Mouse (Mus musculus): ENCODE measurements around the gene Adh7. TPM values are rescaled to one million over a fixed set of nuclear protein-coding genes. Genes with fewer than 3 reads are reported as not detected.

Gene Adh7
- polyA plus RNA-seq, 1 experiment from 2014 or later, result 31.3 TPM

DNA sequence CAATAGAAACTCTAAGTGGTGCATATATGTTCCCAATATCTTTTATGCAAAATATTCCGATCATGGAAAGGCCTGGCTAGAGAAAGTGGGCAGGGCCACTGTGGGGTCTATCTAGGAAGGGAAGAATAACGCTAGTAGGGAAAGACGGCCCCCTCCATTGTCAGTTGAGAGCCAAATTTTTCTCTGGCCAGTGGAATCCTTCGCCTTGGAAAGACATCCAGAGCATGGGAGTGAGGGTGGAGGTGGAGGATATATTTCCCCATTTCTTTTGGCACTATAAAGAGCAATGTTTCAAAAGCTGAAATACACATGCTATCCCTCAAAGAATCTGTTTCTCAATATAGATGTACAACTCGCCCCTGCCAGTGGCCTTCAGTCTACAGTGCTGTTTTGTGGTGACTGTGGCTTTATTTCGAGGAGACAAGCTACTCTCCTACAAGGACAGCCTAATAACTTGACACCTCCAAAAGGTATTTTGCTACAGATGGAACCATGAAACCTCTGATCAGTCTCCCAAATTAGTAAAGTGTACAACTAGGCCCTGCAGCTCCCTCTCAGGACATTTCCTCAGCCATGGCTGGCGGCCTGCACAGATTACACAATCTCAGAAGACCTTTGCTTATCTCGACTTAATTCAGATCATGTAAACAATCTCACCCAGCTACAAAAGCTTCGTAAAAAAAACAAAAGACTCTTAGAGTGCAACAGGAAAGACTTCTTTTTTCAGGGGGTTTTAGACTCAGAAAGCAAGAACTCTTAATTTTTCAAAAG is 38.4 kb downstream of the Adh7 start:
- H3K36me3 ChIP-seq (ENCODE audit: control insufficient read depth, insufficient read depth, low read length), result no peaks in the 10 kb centered on the region
- no peaks in the 10 kb centered on the region for H3K27me3 ChIP-seq (ENCODE audit: control insufficient read depth, insufficient read depth, low read length)
- H3K9ac ChIP-seq (ENCODE audit: low read length), result no peak overlapping the region
- no peak for DNase-seq (ENCODE audit: low spot score)
- no peak overlapping the region for H3K4me3 ChIP-seq (ENCODE audit: low read depth, low read length)
- no peaks in the 10 kb centered on the region for H3K9me3 ChIP-seq (ENCODE audit: control insufficient read depth, low read length)
- peak overlapping the region; percentile 20; the same call in 1 of the 2 replicates for H3K27ac ChIP-seq (replicated peaks)
- 50% methylated on average over 9 of the region's 9 CpGs for WGBS
- H3K4me1 ChIP-seq (replicated peaks; ENCODE audit: control insufficient read depth, insufficient read depth), result no peaks in the 10 kb centered on the region
- ATAC-seq (ENCODE audit: low FRiP score, low TSS enrichment), result peak; percentile 68
- no peak overlapping the region for H3K4me2 ChIP-seq (replicated peaks; ENCODE audit: low read depth)
- no peak for TF ChIP-seq CTCF (IDR thresholded peaks at IDR 0.05; ENCODE audit: low read depth)
- TF ChIP-seq EP300 (optimal IDR thresholded peaks at IDR 0.05), result no peak

DNA sequence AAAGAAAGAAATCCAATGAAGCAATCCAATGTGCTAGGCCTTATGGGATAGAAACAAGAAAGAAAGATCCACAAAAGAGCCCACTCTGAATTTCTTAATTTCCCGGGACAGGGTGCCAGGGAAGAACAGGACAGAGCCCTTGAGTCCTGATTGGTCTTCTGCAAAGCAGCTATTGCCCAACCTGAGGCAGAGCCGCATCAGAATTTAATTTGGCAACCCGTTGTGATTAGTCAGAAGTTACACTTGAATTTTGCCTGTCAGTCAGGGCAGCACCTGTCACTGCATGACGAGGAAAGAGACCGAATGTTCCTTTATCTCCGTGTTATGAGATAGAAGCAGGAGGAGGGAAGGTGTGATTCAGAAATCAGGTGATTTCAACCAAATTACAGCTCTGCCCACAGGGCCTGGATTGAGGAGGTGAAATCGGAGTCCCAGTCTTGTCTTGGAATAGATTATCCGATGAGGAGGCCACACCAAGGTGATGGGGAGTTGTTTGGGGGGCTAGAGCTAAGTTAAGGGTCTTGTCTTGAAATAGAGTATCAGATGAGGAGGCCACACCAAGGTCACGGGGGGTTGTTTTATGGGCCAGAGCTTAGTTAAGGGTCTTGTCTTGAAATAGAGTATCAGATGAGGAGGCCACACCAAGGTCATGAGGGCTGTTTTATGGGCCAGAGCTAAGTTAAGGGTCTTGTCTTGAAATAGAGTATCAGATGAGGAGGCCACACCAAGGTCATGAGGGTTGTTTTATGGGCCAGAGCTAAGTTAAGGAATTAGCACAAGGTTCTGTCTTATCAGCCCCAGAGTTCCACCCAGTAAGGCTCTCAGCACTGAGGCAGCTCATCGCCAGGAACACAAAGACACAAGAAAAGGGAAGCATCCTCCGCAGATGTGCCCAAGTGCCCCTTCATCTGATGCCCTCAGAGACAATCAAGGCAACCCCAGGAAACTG is 43.4 kb downstream of the Adh7 start, which contains the start of gene Adh1:
Gene Adh1, plus strand, starts transcription at position 271 of the 949 bp plus-strand sequence.
- Histone ChIP-seq H3K9me3 (ENCODE audit: control insufficient read depth, low read length) (no peaks in the 10 kb centered on the region), H3K36me3 (ENCODE audit: control insufficient read depth, insufficient read depth, low read length) (no peaks in the 10 kb centered on the region), H3K27me3 (ENCODE audit: control insufficient read depth, insufficient read depth, low read length) (no peaks in the 10 kb centered on the region), H3K4me2 (replicated peaks; ENCODE audit: low read depth) (no peak within 1 kb of the TSS), H3K9ac (ENCODE audit: low read length) (no peak within 1 kb of the TSS), H3K27ac (replicated peaks) (no peak within 1 kb of the TSS), H3K4me3 (ENCODE audit: low read depth, low read length) (no peak within 1 kb of the TSS), H3K4me1 (replicated peaks; ENCODE audit: control insufficient read depth, insufficient read depth) (no peaks in the 10 kb centered on the region)
- ATAC-seq (ENCODE audit: low FRiP score, low TSS enrichment), result no peak
- DNase-seq (ENCODE audit: low spot score), result no peak
- 82% methylated on average over 11 of the region's 11 CpGs for WGBS
- no peak for TF ChIP-seq CTCF (IDR thresholded peaks at IDR 0.05; ENCODE audit: low read depth)
- TF ChIP-seq EP300 (optimal IDR thresholded peaks at IDR 0.05), result no peak

DNA sequence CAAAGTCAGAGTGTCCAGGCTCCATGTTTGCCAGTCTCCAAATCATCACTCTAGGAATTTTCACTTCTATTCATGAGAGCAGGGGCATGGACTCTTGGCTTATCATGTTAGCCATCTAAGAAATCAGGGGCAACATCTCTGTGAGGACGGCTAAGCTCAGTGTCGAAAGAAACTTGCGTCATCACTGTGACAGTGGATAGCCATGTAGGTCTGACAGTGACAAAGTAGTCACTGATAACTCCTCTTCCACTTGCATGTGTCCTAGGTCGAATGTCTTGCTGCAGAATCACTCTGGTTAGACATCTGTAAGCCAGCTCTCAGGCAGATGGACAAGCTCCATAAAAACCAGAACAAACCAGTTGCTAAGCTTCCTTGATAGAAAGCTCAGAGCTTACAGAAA is 45.0 kb downstream of the Adh7 start:
- DNase-seq (ENCODE audit: low spot score) (no peak), ATAC-seq (ENCODE audit: low FRiP score, low TSS enrichment) (no peak)
- 41% methylated on average over 4 of the region's 4 CpGs for WGBS
- Histone ChIP-seq H3K4me1 (replicated peaks; ENCODE audit: control insufficient read depth, insufficient read depth) (no peaks in the 10 kb centered on the region), H3K36me3 (ENCODE audit: control insufficient read depth, insufficient read depth, low read length) (no peaks in the 10 kb centered on the region), H3K4me3 (ENCODE audit: low read depth, low read length) (no peak overlapping the region), H3K27me3 (ENCODE audit: control insufficient read depth, insufficient read depth, low read length) (no peaks in the 10 kb centered on the region), H3K9me3 (ENCODE audit: control insufficient read depth, low read length) (no peaks in the 10 kb centered on the region), H3K9ac (ENCODE audit: low read length) (no peak overlapping the region), H3K4me2 (replicated peaks; ENCODE audit: low read depth) (no peak overlapping the region), H3K27ac (replicated peaks) (no peak overlapping the region)
- TF ChIP-seq EP300 (optimal IDR thresholded peaks at IDR 0.05) (no peak), CTCF (IDR thresholded peaks at IDR 0.05; ENCODE audit: low read depth) (no peak)

DNA sequence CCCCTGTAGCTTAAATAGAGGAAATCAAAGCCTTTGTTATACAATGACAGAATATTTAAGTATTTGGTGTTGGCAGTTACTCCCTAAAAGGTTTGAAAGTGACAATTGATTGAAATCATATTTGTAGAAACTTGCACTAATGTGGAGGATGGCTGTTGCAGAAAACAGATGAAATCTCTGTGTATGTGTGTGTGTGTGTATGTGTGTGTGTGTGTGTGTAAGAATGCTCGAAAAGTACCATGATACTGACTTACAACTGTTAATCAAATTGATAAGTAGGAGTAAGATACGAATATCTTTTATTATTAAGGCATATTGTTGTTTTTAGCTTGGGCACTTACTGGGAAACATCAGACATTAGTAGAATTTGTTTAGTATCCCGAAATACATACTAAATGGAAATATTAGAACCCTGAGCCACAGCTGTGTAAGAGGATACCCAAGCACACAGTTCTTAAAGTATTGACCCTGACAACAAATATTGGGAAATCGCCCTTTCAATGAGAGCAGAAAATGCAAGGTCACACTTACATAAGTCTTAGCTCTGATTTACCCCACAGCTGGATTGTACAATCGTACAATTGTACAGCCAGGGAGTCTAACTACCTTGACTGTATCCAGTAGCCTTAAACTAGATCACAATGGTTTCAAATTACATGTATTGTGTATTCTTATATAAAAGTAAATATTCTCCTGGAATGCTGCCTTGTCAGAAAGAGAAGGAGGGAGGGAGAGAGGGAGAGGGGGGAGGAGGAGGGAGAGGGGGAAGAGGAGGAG is 45.8 kb downstream of the Adh7 start:
- Histone ChIP-seq H3K9ac (ENCODE audit: low read length) (no peak overlapping the region), H3K27ac (replicated peaks) (no peak overlapping the region), H3K4me3 (ENCODE audit: low read depth, low read length) (no peak overlapping the region), H3K27me3 (ENCODE audit: control insufficient read depth, insufficient read depth, low read length) (no peaks in the 10 kb centered on the region), H3K36me3 (ENCODE audit: control insufficient read depth, insufficient read depth, low read length) (no peaks in the 10 kb centered on the region), H3K4me1 (replicated peaks; ENCODE audit: control insufficient read depth, insufficient read depth) (no peaks in the 10 kb centered on the region), H3K9me3 (ENCODE audit: control insufficient read depth, low read length) (no peaks in the 10 kb centered on the region), H3K4me2 (replicated peaks; ENCODE audit: low read depth) (no peak overlapping the region)
- TF ChIP-seq CTCF (IDR thresholded peaks at IDR 0.05; ENCODE audit: low read depth) (no peak), EP300 (optimal IDR thresholded peaks at IDR 0.05) (no peak)
- ATAC-seq (ENCODE audit: low FRiP score, low TSS enrichment) (peak; percentile 83), DNase-seq (ENCODE audit: low spot score) (no peak)
- 51% methylated on average over 5 of the region's 5 CpGs for WGBS

DNA sequence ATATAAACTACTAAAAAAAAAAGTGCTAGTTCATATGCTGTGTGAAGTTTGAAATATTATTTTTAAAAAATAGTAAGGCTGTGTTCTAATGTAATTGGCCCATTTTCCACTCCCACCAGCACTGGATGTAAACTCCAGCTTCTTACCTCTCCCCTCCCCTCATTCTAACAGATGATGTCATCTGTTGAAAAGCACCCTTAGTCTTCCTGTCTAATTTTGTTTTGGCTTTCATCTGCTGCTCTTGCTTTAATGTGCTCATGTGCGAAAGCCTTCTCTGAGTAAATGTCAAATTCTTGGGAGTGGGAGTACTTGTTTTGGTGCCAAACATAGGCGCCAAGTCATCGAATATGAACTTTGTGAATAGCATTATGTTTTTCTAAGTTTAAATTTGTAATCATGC is 47.1 kb downstream of the Adh7 start:
- ATAC-seq (ENCODE audit: low FRiP score, low TSS enrichment) (no peak), DNase-seq (ENCODE audit: low spot score) (no peak)
- Histone ChIP-seq H3K27me3 (ENCODE audit: control insufficient read depth, insufficient read depth, low read length) (no peaks in the 10 kb centered on the region), H3K4me1 (replicated peaks; ENCODE audit: control insufficient read depth, insufficient read depth) (no peaks in the 10 kb centered on the region), H3K4me2 (replicated peaks; ENCODE audit: low read depth) (no peak overlapping the region), H3K36me3 (ENCODE audit: control insufficient read depth, insufficient read depth, low read length) (no peaks in the 10 kb centered on the region), H3K4me3 (ENCODE audit: low read depth, low read length) (no peak overlapping the region), H3K9me3 (ENCODE audit: control insufficient read depth, low read length) (no peaks in the 10 kb centered on the region), H3K27ac (replicated peaks) (no peak overlapping the region), H3K9ac (ENCODE audit: low read length) (no peak overlapping the region)
- 51% methylated on average over 3 of the region's 3 CpGs for WGBS
- TF ChIP-seq EP300 (optimal IDR thresholded peaks at IDR 0.05) (no peak), CTCF (IDR thresholded peaks at IDR 0.05; ENCODE audit: low read depth) (no peak)
